Mouse (Mus musculus): ENCODE results near the gene Zbtb20.

DNA sequence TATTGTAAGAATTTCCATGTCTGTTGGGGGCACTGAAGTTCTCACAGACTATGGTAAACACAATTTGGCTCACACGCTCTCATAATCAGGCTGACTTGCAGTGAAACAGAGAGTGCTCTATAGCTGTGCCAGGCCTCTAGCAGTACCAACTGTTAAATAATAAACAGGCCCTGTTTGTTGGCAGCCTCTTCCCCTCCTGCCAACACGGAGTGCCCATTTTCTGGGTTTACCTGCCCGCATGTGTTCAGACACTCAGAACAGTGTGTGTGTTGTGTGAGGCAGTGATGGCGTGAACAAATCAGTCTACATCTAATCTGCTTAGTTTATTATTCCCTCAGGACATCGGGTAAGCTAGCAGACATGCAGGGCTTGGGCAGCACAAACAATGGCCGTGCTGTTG is 254.9 kb downstream of the Zbtb20 start:
- TF ChIP-seq CTCF (IDR thresholded peaks at IDR 0.05; ENCODE audit: low read depth) (no peak), EP300 (IDR thresholded peaks at IDR 0.05; ENCODE audit: low read depth) (no peak)

All from heart, postnatal 0 days (tissue).